Mouse (Mus musculus) cerebellum, postnatal 36 days (tissue): ENCODE results near the gene Omp.
"Not testable (repeated sequence)": the region's sequence is repeated elsewhere in the genome, so short reads cannot be mapped to it uniquely, and the experiment has no call there.

Source experiments
- DNase-seq, 2 experiments: peaks; one replicate each; pipeline ENCODE4 v3.0.0; 2021 to 2022; ENCODE audit warnings: mixed read lengths in 2 of 2

The Omp gene

DNA sequence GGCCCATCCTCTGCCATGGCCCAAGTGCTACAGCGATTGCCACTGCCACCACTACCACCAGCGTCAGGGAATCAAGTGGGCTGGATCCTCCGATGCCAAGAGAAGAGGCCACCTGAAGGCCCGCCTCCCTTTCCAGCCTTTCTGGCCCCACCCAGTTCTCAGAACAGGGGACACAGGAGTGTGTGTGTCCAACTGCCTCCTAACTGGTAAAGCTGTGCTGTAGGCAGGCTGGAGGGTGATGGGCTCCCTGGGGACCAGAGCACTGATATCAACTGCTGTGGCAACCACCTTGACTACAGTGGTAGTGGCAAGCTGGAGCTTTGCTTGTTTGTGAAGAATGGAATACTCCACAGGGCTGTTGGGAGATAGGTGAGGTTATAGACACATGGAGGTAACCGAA lies at the start of gene Omp:
Gene Omp (minus strand): TSS at position 101 of the 400 bp plus-strand sequence.
- DNase-seq: no peak

DNA sequence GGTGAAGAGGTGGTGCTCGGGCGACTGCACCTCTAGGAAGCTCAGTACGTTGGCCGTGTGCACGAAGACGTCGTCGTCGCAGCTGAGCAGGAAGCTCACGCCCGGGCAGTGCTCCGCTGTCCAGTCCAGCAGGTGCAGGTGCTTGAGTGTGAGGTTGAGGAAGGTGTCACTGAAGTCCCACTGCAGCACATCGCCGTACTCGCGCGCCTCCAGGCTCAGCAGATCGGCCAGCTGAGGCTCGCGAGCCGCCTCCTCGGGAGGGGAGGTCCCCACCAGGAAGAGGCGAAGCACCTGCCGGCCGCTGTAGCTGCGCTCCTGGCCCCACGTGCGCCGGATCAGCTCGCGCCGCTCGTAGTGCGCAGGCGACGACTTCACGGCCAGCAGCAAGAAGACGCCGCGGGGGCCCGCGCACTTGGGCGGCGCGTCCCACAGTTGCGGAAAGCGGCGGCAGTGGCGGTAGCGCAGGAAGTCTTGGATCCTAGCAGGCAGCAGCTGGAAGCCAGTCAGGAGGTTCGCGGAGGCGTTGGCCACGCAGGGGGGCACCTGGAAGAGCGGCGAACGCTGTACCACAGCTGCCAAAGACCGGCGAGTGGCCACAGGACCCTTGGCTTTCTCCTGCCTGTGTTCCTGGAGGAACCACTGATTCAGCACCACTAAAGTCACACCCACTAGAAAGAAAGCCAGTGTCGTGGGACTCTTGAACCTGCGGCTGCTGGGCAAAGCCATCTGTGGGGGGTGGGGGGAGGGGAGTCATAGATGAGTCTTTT lies 48.9 kb upstream of the Omp start:
- peak in 1 of 2 experiments; percentile 15 for DNase-seq

DNA sequence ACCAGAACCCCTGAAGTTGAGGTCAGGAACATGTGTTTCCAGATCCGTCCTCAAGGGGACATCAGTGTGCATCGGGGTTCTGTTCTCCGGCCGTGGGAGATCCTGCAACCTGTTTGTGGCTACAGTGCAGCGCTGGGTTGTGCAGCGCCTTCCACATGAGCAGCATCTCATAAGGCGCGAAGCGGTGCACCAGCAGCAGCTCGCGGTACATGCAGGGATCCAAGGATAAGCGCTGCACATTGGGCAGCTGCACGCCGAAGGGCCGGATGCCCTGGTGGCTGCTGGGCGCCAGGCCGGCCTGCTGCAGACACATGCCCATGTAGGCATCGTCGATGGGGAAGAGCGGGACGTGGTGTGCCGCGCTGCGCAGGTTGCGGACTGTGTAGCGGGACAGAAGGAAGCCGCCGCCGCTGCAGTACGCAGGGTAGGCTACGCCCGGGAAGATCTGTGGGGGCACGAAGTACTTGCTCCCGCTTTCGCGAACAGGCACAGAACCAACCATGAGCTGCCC lies 48.3 kb upstream of the Omp start:
- DNase-seq: peak; percentile 45 to 46

GRCm38 (mm10) chr7:98191571-98192250 lies 46.4 kb upstream of the Omp start:
- no peak for DNase-seq

DNA sequence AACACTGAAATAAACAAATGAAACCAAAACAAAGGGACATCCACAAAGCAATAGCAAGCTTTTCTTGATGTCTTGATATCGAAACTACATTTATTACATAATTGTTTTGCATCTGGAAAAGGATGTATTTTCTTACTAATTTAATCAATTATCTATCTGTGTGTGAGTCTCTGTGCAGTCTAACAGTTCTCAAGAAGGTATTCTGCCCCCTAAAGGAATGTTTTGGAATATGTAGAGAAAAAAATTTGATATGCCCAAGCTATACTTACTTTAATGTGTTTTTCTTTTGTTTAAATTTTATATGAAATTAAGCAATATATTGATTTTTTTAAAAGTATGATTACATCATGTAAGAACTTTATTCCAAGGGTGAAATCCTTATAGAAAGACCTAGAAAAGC lies 45.3 kb upstream of the Omp start:
- no peak for DNase-seq

DNA sequence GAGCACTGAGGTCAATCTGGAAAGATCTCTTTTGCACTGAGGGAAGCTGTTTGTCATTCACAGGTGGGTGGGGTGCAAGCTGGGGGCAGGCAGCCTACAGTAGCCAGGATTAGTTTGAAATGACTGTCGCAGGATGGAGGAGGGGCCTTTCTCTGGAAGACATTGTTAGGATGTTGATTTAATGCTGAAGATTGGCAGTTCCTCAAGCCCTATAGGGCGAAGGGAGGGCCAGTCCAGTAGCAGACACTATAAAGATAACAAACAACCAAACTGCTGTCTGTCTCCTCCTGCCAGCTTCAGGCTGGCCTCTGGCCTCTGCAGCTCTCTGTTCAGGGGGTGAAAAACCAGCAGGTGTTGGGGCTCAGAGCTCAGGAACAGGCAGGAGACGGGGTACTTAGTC lies 44.4 kb upstream of the Omp start:
- no peak for DNase-seq

DNA sequence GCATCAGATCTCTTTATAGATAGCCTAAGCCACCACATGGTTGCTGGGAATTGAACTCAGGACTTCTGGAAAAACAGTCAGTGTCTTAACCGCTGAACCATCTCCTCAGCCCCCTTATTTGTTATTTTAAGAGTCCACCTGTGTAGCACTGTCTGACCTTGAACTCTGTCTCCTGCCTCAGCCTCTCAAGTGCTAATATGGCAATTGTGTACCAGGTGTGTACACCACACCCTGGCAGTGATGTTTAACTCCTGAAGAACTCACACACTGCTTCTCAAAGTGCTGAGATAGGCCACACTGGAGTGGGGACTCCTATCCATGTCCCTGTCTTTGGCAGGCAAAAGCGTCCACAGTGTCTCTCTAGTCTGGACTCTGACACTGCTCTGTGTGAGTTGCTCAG lies 43.4 kb upstream of the Omp start:
- no peak for DNase-seq

GRCm38 (mm10) chr7:98188238-98188637 lies 42.9 kb upstream of the Omp start:
- DNase-seq: no peak

GRCm38 (mm10) chr7:98187332-98187731 lies 42.0 kb upstream of the Omp start:
- not testable (repeated sequence) for DNase-seq

DNA sequence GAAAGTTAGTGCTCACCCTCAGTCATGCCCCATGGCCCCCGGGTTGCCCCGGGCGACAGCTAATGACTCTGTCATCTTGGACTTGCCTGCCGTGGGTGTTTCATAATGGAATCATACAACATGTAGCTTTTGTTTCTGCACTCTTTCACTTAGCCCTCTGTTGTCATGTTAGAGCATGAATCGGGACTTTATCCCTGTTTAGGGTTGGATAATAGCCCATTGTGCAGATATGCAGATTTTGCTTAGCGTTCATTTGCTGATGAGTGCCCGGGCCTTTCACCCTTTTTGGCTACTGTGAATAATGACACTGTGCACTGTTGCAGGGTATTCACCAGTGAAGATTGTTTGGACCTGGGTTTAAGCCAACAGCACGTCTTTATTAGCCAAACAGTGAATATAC lies 41.3 kb upstream of the Omp start:
- DNase-seq: no peak

DNA sequence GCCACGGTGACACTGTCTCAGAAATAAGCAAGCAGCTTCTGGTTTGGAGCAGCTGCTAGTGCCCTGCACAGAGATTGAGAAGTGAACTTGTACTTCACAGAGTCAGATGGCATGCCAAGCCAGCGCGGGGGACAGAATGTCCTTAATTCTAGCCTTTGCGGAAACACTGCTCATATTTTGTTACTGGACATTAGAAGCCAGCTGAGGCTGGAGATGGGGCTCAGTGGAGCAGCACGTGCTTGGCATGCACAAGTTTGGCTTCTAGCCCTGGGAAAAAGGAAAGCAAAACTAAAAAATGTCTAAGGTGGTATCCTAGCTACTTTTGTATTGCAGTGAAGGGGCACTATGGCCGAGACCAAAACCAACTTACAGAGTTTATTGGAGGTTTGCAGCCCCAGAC lies 40.0 kb upstream of the Omp start:
- DNase-seq: no peak

DNA sequence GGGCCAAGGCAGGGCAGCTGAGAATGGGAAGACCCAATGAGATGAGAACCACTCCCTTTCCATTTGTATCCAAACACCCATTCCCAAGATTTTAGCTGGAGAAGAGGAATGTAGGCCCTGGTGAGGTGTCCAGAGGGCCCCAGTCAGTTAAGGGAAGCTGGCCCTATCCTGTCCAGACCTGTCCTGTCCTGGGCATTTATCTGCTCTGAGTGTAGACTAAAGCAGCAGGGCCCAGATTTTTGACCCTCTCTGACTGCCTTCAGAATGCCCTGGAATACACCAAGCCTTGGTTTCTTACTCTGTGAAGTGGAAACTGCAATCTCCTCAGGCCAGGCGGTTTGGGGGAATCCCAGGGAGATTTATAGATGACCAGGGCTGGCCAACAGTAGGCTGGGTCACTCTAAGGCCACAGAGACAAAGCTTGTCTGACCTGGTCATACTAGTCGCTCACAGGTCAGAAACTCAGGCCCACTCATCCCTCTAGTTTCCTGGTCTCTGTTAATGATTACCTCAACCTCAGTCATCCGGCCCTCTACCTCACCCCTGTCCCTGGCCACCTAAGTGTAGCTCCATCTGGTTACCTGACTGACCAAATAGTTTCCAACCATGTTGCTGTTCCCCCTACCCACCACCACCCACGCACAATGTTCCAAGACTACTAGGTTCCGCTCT lies 33.4 kb upstream of the Omp start:
- no peak for DNase-seq

- DNase-seq: peak; percentile 60 to 66
Measured at GRCm38 (mm10) chr7:98177929-98178559, 32.7 kb upstream of the Omp start, which contains the start of gene Capn5. Gene Capn5 (minus strand): TSS chr7:98178274.

GRCm38 (mm10) chr7:98177566-98177928 lies 32.2 kb upstream of the Omp start:
- no peak for DNase-seq

DNA sequence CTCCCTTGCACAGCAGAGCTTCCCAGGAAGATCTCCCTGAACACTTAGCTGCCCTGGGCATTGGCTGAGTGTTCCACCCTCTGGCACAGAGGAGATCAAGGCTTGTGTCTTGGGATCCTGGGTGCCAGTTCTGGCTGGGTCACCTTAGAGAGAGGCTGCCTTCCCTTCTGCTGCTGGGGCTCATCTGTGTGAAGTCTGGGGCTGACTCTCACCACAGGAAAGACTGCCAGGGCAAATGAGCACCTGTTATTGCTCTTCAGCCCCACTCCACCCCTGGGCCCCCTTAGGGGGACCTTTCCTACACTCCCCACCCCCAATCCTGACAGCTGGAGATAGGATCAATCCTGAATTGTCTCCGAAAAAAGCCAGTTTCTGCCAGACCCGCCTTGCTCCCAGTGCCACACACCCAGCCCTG lies 31.8 kb upstream of the Omp start:
- no peak for DNase-seq

DNA sequence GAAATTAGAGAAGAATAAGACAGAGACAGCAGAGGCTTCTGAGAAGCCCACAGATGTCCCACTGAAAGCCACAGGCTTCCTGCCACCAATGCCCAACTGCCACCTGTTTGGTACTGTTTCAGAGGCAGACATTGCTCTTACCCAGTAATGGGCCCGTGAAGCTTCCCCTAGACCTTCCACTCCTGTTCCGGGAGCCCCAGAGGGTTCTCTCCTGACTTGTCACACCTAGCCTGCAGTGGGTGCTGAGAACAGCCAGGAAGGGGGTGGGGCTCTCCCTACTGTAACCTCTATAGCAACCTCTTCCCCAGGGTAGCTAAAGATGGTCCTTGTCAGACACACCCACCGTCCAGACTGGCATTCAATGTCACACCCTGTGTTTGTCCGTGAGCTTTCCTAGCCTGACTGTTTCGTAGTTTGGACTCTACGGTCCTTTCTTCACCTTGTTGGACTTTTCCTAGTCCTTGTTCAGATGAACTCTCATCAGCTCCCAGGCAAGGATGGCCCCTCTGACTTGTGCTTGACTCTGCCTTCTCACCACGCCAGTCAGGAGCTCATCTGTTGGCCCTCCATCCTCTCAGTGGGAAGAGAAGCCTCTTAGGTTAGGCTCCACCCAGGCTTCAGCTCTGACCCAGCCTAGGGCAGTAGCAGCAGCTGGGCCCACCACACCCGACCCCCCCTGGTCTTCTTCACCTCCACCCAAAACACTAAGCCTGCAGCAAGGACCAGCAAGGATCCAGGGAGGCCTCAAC lies 31.2 kb upstream of the Omp start:
- DNase-seq: no peak

- DNase-seq: no peak
Measured at GRCm38 (mm10) chr7:98174883-98175755, 29.8 kb upstream of the Omp start.

DNA sequence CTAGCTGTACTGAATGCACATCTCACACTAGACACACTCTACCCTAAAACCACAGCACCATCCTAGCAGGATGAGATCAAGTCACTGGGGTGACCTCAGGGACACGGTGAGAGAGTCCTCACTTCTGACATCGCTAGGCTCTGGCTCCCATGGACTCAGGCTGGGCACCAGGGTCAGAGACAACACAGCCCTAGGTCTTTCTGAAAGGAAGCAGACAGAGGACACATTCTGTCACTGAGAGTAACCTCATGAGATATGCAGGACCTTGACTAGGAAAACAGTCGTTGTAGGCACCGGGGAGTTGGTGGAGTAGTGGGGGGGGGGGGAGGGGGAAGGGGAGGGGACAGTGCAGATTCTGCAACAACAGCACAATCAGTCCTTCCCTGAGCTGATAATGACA lies 28.1 kb upstream of the Omp start:
- DNase-seq: no peak

- no peak for DNase-seq
Measured at GRCm38 (mm10) chr7:98172661-98173060, 27.4 kb upstream of the Omp start.

- peak in 1 of 2 experiments; percentile 27 for DNase-seq
Measured at GRCm38 (mm10) chr7:98171141-98172073, 26.1 kb upstream of the Omp start.
